Mouse (Mus musculus): Measurements from ENCODE around the gene Sfxn3. TPM values are rescaled to one million over a fixed set of nuclear protein-coding genes. Genes with fewer than 3 reads are reported as not detected.

Sfxn3 gene
- 67.8 and 77.0 TPM in 2 replicates for polyA plus RNA-seq (2014; fragmentation: Nextera tagmentation; extraction: Ambion mirVana)

- H3K4me3 ChIP-seq (replicated peaks; ENCODE audit: low read length): peak within 1 kb of the TSS; percentile 50
- under 1% methylated on average over 26 of the region's 26 CpGs for WGBS
- peak within 1 kb of the TSS; percentile 76 for H3K4me2 ChIP-seq (replicated peaks)
- peak; percentile 85 for ATAC-seq (ENCODE audit: low FRiP score)
- H3K9ac ChIP-seq: peak within 1 kb of the TSS; percentile 72
- H3K9me3 ChIP-seq (ENCODE audit: control insufficient read depth, low read length): no peaks in the 10 kb centered on the region
- peaks cover 32% of the 10 kb centered on the region for H3K36me3 ChIP-seq (replicated peaks; ENCODE audit: control insufficient read depth, insufficient read depth)
- peak within 1 kb of the TSS; percentile 94 for H3K27ac ChIP-seq
- peaks cover 10% of the 10 kb centered on the region; the same call in 1 of the 2 replicates for H3K27me3 ChIP-seq (ENCODE audit: control insufficient read depth, insufficient read depth, low read length)
- peaks cover 29% of the 10 kb centered on the region for H3K4me1 ChIP-seq (replicated peaks; ENCODE audit: control insufficient read depth, insufficient read depth, low read length)
- peak; percentile 90 for DNase-seq (ENCODE audit: low spot score)
Observed at GRCm38 (mm10) chr19:45047417-45047934, at the start of gene Sfxn3. TSS of gene Sfxn3 (plus strand) at chr19:45047503.

DNA sequence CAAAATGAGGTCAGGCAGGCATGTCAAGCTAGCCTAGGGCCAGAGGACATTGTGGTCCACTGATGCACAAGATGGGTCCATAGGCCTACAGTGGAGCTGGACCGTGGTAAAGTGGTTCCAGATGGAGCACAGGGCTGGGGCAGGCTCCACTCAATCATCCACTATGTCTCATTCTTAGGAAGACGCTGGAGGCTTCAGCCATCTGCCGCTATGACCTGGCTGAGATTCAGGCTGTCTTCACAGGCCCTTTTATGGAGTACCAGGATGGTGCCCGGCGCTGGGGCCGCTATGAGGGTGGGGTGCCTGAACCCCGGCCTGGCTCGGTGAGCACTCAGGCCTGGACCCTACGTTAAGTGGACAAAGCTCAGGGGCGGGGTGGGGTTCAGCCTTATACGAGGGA lies 49.5 kb upstream of the Sfxn3 start:
- Histone ChIP-seq H3K27me3 (ENCODE audit: control insufficient read depth, insufficient read depth, low read length) (no peaks in the 10 kb centered on the region), H3K4me3 (replicated peaks; ENCODE audit: low read length) (no peak overlapping the region), H3K36me3 (replicated peaks; ENCODE audit: control insufficient read depth, insufficient read depth) (peaks cover 93% of the 10 kb centered on the region), H3K4me1 (replicated peaks; ENCODE audit: control insufficient read depth, insufficient read depth, low read length) (no peaks in the 10 kb centered on the region), H3K9ac (no peak overlapping the region), H3K4me2 (replicated peaks) (no peak overlapping the region), H3K9me3 (ENCODE audit: control insufficient read depth, low read length) (no peaks in the 10 kb centered on the region), H3K27ac (no peak overlapping the region)
- 86% methylated on average over 11 of the region's 11 CpGs for WGBS
- ATAC-seq (ENCODE audit: low FRiP score) (no peak), DNase-seq (ENCODE audit: low spot score) (no peak)

- WGBS: 86% methylated on average over 8 of the region's 8 CpGs
- ATAC-seq (ENCODE audit: low FRiP score): no peak
- Histone ChIP-seq H3K27ac (no peak overlapping the region), H3K4me1 (replicated peaks; ENCODE audit: control insufficient read depth, insufficient read depth, low read length) (no peaks in the 10 kb centered on the region), H3K9me3 (ENCODE audit: control insufficient read depth, low read length) (no peaks in the 10 kb centered on the region), H3K4me3 (replicated peaks; ENCODE audit: low read length) (no peak overlapping the region), H3K4me2 (replicated peaks) (no peak overlapping the region), H3K36me3 (replicated peaks; ENCODE audit: control insufficient read depth, insufficient read depth) (peaks cover 92% of the 10 kb centered on the region), H3K9ac (no peak overlapping the region), H3K27me3 (ENCODE audit: control insufficient read depth, insufficient read depth, low read length) (no peaks in the 10 kb centered on the region)
- DNase-seq (ENCODE audit: low spot score): no peak
Observed at GRCm38 (mm10) chr19:44999647-45000046, 47.7 kb upstream of the Sfxn3 start.

DNA sequence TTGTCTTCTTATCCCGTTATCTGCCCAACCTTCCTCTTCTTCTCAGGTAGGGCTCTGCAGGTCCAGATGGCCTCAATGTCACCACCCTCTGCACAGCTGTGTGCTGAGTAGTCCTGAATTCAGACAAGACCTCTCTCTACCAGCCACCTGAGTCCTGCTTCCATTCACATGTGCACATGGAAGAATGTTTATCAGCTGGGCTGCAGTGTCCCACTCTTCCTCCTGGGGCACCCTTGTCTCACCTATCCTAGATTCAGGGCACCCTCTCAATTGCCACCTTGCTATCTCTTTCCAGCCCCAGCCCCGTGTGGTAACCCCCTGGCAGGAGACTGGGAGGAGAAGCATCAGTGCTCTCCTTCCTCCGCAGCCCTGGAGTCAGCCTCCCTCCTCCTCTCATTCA lies 45.0 kb upstream of the Sfxn3 start:
- ATAC-seq (ENCODE audit: low FRiP score) (no peak), DNase-seq (ENCODE audit: low spot score) (no peak)
- H3K27ac ChIP-seq: no peak overlapping the region
- 63% methylated on average over 3 of the region's 3 CpGs for WGBS
- H3K4me3 ChIP-seq (replicated peaks; ENCODE audit: low read length): no peak overlapping the region
- H3K9ac ChIP-seq: no peak overlapping the region
- no peak overlapping the region for H3K4me2 ChIP-seq (replicated peaks)
- H3K4me1 ChIP-seq (replicated peaks; ENCODE audit: control insufficient read depth, insufficient read depth, low read length): peaks cover 15% of the 10 kb centered on the region
- H3K9me3 ChIP-seq (ENCODE audit: control insufficient read depth, low read length): no peaks in the 10 kb centered on the region
- no peaks in the 10 kb centered on the region for H3K27me3 ChIP-seq (ENCODE audit: control insufficient read depth, insufficient read depth, low read length)
- H3K36me3 ChIP-seq (replicated peaks; ENCODE audit: control insufficient read depth, insufficient read depth): peaks cover 76% of the 10 kb centered on the region

- no peak overlapping the region for H3K4me2 ChIP-seq (replicated peaks)
- ATAC-seq (ENCODE audit: low FRiP score) (no peak), DNase-seq (ENCODE audit: low spot score) (no peak)
- H3K9ac ChIP-seq: no peak overlapping the region
- 87% methylated on average over 7 of the region's 7 CpGs for whole genome bisulfite sequencing
- peaks cover 21% of the 10 kb centered on the region for H3K4me1 ChIP-seq (replicated peaks; ENCODE audit: control insufficient read depth, insufficient read depth, low read length)
- peaks cover 60% of the 10 kb centered on the region for H3K36me3 ChIP-seq (replicated peaks; ENCODE audit: control insufficient read depth, insufficient read depth)
- H3K27me3 ChIP-seq (ENCODE audit: control insufficient read depth, insufficient read depth, low read length): no peaks in the 10 kb centered on the region
- H3K9me3 ChIP-seq (ENCODE audit: control insufficient read depth, low read length): no peaks in the 10 kb centered on the region
- H3K27ac ChIP-seq: no peak overlapping the region
- H3K4me3 ChIP-seq (replicated peaks; ENCODE audit: low read length): no peak overlapping the region
Observed at GRCm38 (mm10) chr19:45003740-45004516, 43.4 kb upstream of the Sfxn3 start.

GRCm38 (mm10) chr19:45005444-45005843 lies 41.9 kb upstream of the Sfxn3 start, which contains the start of gene Twnk:
TSS of gene Twnk (plus strand) at chr19:45005663.
- H3K4me3 ChIP-seq (replicated peaks; ENCODE audit: low read length): peak within 1 kb of the TSS; percentile 80
- DNase-seq (ENCODE audit: low spot score) (no peak), ATAC-seq (ENCODE audit: low FRiP score) (no peak)
- H3K4me2 ChIP-seq (replicated peaks): peak within 1 kb of the TSS; percentile 96
- no peaks in the 10 kb centered on the region for H3K27me3 ChIP-seq (ENCODE audit: control insufficient read depth, insufficient read depth, low read length)
- peak within 1 kb of the TSS; percentile 58 for H3K27ac ChIP-seq
- WGBS: 12% methylated on average over 16 of the region's 16 CpGs
- peaks cover 55% of the 10 kb centered on the region for H3K36me3 ChIP-seq (replicated peaks; ENCODE audit: control insufficient read depth, insufficient read depth)
- H3K4me1 ChIP-seq (replicated peaks; ENCODE audit: control insufficient read depth, insufficient read depth, low read length): peaks cover 21% of the 10 kb centered on the region
- peak within 1 kb of the TSS; percentile 71 for H3K9ac ChIP-seq
- no peaks in the 10 kb centered on the region for H3K9me3 ChIP-seq (ENCODE audit: control insufficient read depth, low read length)

DNA sequence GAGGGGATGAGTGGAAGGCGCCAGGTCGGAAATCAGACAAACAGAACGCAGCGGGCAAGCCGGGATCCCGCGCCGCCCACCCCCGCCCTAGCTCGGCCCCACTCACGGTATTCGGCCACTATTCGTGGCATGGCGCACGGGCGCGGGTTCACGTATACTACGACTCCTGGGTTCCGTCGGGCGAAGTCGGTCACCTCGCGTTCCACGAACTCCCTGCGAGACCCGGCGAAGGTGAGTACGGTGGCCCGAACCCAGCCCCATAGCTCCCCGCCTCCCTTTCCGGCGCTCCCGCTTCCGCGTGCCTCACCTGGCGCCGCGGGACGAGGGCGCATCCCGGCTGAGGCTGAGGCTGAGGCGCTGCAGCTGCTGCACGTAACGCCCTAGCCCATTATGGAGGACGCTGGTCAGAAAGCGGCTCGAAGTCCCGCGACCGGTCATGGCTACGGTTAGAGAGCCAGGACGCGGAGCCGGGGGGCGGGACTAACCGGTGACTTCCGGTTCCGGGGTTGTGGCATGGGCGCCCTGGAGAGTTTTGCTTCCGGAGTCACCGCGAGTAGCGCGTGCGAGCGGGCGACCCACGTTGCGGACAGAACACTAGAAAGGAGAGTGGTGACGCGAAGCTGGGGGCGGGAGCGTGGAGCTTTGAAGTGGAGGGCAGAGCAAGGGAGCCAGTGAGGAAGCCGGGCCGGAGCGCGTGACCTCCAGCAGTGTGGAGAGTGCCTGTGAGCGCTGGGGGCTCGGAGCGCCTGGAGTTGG lies 41.2 kb upstream of the Sfxn3 start, which contains the start of gene Mrpl43:
Mrpl43 (minus strand) TSS at position 486 of the 756 bp plus-strand sequence.
- Histone ChIP-seq H3K4me2 (replicated peaks) (peak within 1 kb of the TSS; percentile 96), H3K9me3 (ENCODE audit: control insufficient read depth, low read length) (no peaks in the 10 kb centered on the region), H3K4me3 (replicated peaks; ENCODE audit: low read length) (peak within 1 kb of the TSS; percentile 80), H3K36me3 (replicated peaks; ENCODE audit: control insufficient read depth, insufficient read depth) (peaks cover 55% of the 10 kb centered on the region), H3K27me3 (ENCODE audit: control insufficient read depth, insufficient read depth, low read length) (no peaks in the 10 kb centered on the region), H3K9ac (peak within 1 kb of the TSS; percentile 71), H3K27ac (peak within 1 kb of the TSS; percentile 58), H3K4me1 (replicated peaks; ENCODE audit: control insufficient read depth, insufficient read depth, low read length) (peaks cover 21% of the 10 kb centered on the region)
- DNase-seq (ENCODE audit: low spot score) (peak; percentile 93), ATAC-seq (ENCODE audit: low FRiP score) (peak; percentile 92)
- WGBS: under 1% methylated on average over 81 of the region's 82 CpGs

- WGBS: 44% methylated on average over 17 of the region's 17 CpGs
- ATAC-seq (ENCODE audit: low FRiP score): no peak
- no peaks in the 10 kb centered on the region for H3K9me3 ChIP-seq (ENCODE audit: control insufficient read depth, low read length)
- DNase-seq (ENCODE audit: low spot score): no peak
- peaks cover 54% of the 10 kb centered on the region for H3K36me3 ChIP-seq (replicated peaks; ENCODE audit: control insufficient read depth, insufficient read depth)
- H3K4me2 ChIP-seq (replicated peaks): peak overlapping the region; percentile 96
- H3K4me3 ChIP-seq (replicated peaks; ENCODE audit: low read length): peak overlapping the region; percentile 80
- peaks cover 21% of the 10 kb centered on the region for H3K4me1 ChIP-seq (replicated peaks; ENCODE audit: control insufficient read depth, insufficient read depth, low read length)
- H3K27me3 ChIP-seq (ENCODE audit: control insufficient read depth, insufficient read depth, low read length): no peaks in the 10 kb centered on the region
- H3K9ac ChIP-seq: peak overlapping the region; percentile 71
- H3K27ac ChIP-seq: peak overlapping the region; percentile 58
Observed at GRCm38 (mm10) chr19:45007021-45007420, 40.3 kb upstream of the Sfxn3 start.
